Mouse (Mus musculus) cerebellum, postnatal 14 days (tissue): ENCODE results near the gene Mpv17.
A peak's percentile ranks its signal among the peaks of the same experiment; 100 is the strongest.

Experiments used
- DNase-seq, 2 experiments: peaks; one replicate each; pipeline ENCODE4 v3.0.0; 2021; ENCODE audit warnings: mixed read lengths in 2 of 2

Mpv17 gene

DNA sequence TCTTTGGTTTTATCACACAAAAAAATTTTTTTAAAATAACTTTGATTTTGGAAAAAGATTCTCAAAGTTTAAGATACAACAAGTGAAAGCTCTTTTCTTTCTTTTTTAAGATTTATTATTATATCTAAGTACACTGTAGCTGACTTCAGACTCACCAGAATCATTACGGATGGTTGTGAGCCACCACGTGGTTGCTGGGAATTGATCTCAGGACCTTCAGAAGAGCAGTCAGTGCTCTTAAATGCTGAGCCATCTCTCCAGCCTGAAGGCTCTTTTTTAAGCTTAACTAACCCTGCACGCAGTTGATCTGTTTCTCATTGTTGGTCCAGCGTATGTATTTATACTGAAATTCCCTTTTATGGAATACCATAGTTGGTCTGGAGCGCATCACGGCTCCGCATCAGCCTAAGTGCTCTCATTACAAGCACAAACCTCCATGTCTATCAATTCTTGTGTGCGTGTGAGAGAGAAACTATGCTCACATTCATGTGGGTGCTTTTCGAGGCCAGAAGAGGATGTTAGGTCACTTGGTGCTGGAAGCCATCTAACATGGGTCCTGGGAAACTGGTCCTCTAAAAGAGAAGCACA lies 27.2 kb upstream of the Mpv17 start:
- no peak for DNase-seq

- peak; percentile 98 for DNase-seq
Measured at GRCm38 (mm10) chr5:31179766-31180630, 25.9 kb upstream of the Mpv17 start, which contains the start of the genes Gm29609 and Gtf3c2. Gm29609 (minus strand) TSS chr5:31179911. Gtf3c2 (minus strand) TSS chr5:31180144.

- peak in 1 of 2 experiments; percentile 56 for DNase-seq
Measured at GRCm38 (mm10) chr5:31179301-31179765, 25.3 kb upstream of the Mpv17 start.

DNA sequence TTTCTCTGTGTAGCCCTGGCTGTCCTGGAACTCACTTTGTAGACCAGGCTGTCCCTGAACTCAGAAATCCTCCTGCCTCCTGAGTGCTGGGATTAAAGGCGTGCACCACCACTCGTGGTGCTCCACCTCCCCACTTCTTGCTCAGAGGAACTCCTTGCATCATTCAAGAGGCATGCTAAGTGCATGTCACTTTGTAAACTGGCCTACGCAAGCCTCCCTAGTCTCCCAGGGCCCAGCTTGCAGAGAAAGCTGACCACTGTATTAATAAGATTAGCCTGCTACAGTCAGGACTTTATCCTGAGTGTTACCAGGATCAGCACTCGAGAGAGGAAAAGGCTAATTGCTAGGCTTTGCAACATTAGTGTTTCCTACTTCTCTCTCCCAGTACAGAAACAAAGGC lies 14.6 kb upstream of the Mpv17 start:
- no peak for DNase-seq

GRCm38 (mm10) chr5:31164878-31165277 lies 10.8 kb upstream of the Mpv17 start:
- no peak for DNase-seq

DNA sequence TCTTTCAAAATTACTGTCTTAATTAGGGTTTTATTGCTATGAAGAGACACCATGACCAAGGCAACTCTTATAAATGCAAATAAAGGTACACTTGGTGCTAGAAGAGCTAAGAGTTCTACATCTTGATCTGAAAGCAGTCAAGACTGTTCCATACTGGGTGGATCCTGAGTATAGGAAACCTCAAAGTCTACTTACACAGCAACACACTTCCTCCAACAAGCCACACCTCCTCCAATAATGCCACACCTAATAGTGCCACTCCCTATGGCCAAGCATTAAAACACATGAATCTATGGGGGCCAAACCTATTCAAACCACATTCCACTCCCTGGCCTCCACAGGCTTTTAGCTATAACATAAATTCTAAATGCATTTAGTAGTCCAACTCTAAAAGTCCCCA lies 8.4 kb upstream of the Mpv17 start:
- DNase-seq: no peak

- DNase-seq: peak in 1 of 2 experiments; percentile 22
Measured at GRCm38 (mm10) chr5:31153516-31154151, 417 bp downstream of the Mpv17 start.

DNA sequence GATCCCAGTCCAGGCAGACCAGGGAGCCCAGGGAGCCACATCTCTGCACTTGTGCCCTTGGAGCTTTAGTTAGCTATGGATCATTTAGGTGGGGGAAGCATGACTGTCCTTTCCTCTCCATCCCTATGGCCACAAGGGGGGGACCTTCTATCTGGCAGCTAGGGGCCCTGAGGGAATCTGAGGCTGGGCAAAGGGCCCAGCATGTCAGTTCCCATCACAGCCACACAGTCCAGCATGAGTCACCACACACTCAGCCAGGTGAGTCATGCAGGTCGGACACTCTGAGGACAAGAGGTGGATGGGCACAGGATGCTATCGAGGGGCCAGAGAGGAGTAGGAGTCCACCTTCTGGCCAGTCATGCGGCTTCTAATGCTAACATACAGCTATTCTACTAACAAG lies 2.3 kb downstream of the Mpv17 start:
- DNase-seq: peak; percentile 47 to 63

DNA sequence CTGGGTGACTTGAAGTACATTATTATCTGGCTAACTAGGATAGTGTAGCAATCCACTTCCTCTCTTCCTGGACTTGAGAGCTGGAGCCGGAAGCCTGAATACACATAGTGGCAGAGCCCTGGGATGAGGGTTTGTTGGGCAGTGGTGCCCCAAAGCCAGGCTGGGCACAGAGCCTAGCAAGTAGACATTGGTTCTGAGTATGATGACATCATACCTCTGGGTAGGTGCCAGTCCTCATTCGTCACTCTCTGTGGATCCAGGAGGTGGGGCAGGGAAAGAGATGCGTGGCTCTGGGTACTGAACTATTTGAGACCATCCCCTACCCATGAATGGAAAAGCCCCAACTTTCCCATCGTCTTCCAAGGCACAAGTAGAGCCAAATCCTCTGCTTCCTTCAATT lies 4.3 kb downstream of the Mpv17 start:
- peak in 1 of 2 experiments; percentile 45 for DNase-seq

GRCm38 (mm10) chr5:31138968-31139425 lies 15.1 kb downstream of the Mpv17 start:
- no peak for DNase-seq

- DNase-seq: peak in 1 of 2 experiments; percentile 27
Measured at GRCm38 (mm10) chr5:31138241-31138967, 15.6 kb downstream of the Mpv17 start, which contains the start of gene Ucn. Ucn (minus strand) TSS chr5:31138829.

DNA sequence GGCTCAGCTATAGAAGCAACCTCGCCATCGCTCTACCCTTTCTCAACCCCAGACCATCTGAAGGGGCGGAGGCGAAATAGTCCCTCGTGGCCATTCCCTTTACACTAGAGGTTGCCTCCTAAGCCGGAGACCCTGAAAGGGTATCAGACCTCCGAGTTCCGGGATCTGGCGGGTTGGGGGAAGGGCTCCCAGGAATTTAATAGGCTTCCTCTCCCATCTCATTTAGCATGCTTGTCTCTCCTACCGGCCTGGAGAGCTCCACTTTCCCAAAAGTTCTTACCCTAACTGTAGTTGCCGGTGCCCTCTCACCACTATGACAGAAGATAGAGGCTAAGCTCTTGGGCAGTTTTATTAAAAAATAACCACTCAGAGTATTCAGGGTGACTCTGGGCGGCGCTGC lies 16.4 kb downstream of the Mpv17 start:
- DNase-seq: no peak

- DNase-seq: no peak
Measured at GRCm38 (mm10) chr5:31136730-31137424, 17.2 kb downstream of the Mpv17 start.

GRCm38 (mm10) chr5:31126050-31126449 lies 28.0 kb downstream of the Mpv17 start:
- no peak for DNase-seq

DNA sequence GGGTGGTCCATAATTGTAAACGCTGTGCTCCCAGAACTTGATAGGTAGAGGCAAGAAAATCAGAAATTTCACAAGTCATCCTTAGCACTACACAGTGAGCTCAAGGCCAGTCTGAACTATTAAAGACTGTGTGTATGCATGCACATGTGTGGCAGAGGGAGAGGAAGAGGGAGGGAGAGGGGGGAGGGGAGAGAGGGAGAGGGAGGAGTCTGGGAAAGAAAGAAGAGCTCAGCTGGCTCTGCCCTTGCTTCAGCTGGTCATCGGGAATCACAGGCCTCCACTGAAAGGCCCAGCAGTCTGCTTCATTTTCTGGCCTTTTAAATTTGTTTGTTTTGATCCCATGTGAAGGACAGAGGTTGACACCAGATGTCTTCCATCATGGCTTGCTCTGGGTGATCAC lies 30.6 kb downstream of the Mpv17 start:
- DNase-seq: no peak

DNA sequence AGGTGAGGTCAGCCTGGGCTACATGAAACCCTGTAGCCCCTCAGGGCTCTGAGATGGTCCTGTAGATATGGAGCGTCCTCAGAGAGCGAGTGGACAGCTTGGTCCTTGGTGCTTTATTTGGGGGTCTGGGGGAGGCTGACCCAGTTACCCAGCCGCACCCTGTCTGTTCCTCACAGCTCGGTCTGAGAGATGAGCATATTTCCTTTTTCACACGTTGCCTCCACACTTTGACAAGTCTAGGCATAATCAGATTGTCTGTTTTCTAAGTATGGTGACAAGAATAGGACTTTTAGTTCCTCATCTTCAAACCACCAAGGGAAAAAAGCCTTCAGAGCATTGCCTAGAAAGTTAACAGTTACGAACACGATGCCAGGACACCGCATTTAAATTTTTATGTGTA lies 32.9 kb downstream of the Mpv17 start:
- DNase-seq: no peak

- no peak for DNase-seq
Measured at GRCm38 (mm10) chr5:31116912-31117311, 37.1 kb downstream of the Mpv17 start.

- no peak for DNase-seq
Measured at GRCm38 (mm10) chr5:31116354-31116753, 37.7 kb downstream of the Mpv17 start, which contains the start of gene Trim54. Trim54 (plus strand) TSS chr5:31116712.

DNA sequence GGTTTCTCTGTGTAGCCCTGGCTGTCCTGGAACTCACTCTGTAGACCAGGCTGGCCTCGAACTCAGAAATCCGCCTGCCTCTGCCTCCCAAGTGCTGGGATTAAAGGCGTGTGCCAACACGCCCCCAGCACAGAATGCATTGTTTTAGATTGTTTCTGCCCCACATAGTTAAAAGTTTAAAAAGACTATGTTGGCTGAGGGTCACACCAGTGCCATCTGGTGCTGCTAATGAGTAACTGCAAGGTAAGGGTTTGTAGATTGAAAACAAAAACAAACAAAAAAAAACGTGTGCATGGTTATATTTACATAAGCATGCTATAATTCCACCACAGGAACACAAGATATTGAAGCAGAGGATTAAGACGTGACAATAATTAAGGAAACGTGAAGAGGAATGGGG lies 43.3 kb downstream of the Mpv17 start:
- peak in 1 of 2 experiments; percentile 23 for DNase-seq

DNA sequence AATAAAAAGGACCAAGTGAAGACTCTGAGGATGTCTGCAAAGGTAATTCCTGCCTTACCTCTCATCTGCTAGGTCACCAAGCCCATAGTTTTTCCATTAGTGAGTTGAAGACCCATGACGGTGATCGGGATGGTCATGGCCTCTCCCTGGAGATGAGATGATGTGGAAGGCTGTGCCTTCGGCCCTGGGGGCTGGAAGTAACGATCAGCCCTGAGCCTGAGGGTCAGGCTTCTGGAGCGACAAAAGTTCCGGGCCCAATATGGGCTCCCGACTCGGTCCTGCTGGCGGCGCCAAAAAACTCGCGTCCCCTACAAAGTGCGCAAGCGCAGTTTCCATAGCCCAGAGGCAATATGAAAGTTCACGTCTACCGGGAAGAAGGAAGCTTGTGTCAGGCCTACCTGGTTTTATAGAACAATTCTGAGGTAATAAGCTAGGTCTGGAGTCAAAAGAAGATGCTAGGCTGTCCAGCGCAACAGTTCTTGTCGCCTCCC lies 46.0 kb downstream of the Mpv17 start, which contains the start of gene Slc30a3:
Slc30a3 (minus strand) TSS at position 238 of the 491 bp plus-strand sequence.
- DNase-seq: no peak

DNA sequence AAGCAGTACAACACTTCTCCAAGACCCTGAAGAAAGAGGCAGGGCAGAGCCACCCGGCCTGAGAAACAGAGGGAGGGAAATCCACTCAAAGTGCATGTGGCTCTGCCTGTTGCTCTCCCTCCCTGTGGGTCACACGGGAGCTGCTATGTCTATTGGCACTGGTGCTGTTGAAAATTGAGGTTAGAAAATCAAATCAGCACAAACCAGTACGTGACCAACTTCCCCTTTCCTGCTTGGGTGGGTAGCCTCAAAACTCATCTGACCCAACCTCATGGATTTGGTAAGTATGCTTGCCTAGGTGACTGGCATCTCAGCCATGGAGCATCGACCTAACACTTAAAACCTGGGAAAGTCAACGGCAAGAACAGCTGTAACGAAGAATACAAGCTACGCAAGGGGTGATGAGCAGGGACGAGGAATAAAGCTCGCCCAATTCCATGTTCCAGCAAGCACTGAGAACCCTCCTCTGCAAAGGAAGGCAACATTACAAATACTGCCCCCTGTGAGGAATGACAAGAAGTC lies 48.2 kb downstream of the Mpv17 start, which contains the start of gene Dnajc5g:
Dnajc5g (plus strand) TSS at position 472 of the 522 bp plus-strand sequence.
- no peak for DNase-seq
